Mouse (Mus musculus): Measurements from ENCODE around the gene Bloc1s3. TPM values are rescaled to one million over a fixed set of nuclear protein-coding genes. Genes with fewer than 3 reads are reported as not detected.
A peak's percentile ranks its signal among the peaks of the same experiment; 100 is the strongest.
"Not testable (repeated sequence)": the region's sequence is repeated elsewhere in the genome, so short reads cannot be mapped to it uniquely, and the experiment has no call there.

Gene Bloc1s3
- total RNA-seq, 2 experiments from 2014 or later = 2.7 to 2.8 TPM

DNA sequence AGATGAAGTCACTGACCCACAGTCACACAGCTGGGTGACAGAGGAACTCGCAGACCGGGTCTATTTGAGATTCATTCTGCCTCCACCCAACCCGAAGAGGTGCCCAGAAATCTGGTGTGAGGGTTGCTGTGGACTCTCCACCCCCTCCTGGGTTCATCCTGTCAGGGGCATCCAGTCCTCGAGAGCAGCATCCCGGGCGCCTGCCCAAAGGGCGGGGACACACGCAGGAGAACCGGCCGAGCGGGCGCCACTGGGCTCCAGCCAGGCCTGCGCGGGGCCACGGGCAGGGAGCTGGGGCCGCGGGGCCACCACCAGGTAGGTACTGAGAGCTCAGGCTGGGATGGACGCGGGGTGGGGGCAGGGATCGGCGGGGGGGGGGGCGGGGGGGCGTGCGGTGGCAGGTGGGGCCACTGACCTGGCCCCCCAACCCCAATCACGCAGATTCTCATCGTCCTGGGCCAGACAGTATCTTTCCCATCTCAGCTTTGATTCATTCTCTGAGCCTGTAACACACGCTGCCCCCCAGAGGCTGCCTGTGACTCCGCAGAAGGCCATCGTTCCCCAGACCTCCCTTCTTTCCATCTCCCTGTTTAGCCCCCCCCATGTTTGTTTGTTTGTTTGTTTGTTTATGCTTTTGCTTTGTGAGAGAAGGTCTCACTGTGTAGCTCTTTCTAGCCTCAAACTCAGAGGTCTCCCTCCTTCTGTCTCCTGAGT, 9.6 kb upstream of the Bloc1s3 start, which contains the start of gene Nkpd1:
Gene Nkpd1 (plus strand): TSS at position 187 of the 714 bp plus-strand sequence.
- DNase-seq = no peak

DNA sequence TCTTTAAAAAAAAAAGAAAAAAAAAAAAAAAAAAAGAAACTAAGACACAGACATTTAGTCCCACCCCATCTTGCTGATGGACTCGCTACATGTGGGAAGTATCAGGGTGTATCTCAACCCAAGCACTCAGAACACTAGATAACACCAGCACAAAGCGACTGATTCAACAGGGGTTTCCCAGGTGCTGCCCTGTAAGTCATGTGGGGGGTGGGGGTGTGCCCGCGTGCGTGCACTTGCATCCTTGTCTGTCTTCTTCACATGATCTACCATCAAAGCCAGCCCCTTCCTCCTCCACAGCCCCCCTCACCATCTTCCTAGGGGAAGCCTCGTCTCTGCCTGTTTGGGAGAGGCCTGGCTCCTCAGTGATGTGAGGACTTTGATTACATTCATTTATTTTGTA, 4.2 kb upstream of the Bloc1s3 start:
- DNase-seq = no peak

DNA sequence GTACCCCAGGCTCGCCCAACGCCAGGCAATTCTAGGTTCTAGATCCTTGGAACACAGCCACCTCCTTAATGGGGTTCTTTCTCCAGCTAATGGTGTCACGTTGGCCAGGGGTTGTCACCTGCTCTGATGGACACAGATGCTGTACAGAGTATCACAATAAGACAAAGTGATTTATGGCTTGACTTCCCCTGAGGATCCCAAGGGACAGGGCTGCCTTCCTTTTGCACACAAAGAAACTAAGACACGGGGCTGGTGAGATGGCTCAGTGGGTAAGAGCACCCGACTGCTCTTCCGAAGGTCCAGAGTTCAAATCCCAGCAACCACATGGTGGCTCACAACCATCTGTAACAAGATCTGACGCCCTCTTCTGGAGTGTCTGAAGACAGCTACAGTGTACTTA, 3.8 kb upstream of the Bloc1s3 start:
- DNase-seq = not testable (repeated sequence)

DNA sequence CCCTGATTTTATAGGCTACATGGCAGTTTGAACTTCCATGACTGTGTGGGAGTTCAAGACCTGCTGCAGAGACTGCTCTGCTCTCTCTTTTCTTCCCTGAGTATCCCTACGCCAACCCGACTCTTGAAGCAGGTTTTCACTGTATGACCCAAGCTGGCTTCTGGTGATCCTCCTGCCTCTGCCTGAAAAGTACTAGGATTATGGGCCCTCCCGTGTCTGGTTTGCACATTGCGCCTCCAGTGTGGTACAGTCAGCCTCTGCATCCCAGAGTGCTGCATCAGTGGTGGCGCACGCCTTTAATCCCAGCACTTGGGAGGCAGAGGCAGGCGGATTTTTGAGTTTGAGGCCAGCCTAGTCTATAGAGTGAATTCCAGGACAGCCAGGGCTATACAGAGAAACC, 1.6 kb upstream of the Bloc1s3 start:
- DNase-seq = no peak

DNA sequence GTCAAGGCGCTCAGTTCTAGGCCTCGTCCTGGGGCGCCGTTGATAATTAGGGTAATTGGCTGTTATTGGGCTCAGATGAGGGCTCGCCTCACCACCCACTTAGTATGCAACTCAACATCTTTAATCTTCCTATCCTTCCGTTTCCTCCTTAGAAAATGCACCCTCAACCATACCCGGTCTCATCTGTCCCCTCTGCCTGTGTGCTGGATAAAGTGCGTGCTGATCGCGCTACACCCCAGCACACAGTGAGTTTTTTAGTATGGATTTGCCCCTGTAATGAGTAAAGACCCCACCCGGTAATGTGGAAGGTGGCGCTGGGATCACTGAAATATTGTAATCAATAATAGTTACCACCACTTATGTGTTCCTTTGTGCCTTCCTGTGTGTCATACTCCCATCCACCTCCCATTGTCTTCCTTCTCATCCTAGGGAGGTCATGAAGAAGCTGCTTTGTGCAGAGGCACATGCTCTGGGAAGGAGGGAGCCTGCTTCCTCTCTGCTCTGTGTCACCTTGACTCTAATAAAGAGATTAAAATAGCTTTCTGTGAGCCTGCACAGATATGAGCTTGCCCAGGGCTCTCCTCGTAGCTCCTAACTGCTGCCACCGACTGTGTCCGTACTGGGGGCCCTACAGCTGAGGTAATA, 879 bp upstream of the Bloc1s3 start:
- no peak for DNase-seq

DNA sequence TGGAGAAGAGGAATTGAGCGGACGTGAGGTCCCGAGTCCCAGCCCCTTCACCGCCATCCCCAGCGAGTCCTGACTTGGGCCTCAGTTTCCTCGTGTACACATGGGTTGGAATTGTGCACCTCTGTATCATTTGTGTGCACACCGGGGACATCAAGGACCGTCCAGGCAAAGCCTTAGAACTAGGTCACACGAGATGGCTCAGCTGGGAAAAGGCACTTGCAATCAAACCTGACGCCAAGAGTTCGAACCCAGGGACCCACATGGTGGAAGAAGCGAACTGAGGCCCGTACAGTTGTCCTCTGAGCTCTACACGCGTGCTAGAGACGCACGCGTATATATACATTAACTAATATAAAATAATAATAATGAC, 570 bp downstream of the Bloc1s3 start:
- peak in 1 of 2 experiments; percentile 34 for DNase-seq

DNA sequence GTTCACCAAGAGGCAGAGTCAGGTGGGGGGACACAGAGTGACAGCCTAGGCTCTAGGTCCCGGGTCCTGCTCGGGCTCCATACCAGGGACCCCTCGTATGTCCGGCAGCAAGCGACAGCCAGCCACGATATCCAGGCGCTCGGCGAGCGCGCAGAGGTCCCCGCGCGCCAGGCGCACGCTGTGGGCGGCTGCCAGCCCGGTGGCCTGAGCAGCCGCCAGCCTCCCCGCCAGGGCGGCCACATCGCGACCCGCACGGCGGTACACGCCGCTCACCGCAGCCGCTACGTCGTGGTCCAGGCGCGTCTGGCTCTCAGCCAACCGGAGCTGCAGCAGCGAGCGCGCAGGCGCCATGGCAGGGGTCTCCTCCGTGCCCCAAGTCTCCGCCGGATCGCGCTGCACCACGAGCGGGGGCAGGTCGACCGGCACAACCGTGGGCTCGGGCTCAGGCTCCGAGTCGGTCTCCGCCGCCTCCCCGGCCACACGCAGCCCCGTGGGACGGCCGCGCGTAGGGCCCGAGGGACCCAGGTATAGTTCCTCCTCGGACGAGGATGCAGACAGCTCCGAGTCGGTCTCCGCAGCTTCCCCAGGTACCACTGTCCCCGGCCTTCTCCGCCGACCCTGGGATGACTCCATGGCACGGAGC, 1.1 kb downstream of the Bloc1s3 start:
- peak in 1 of 2 experiments; percentile 35 for DNase-seq

DNA sequence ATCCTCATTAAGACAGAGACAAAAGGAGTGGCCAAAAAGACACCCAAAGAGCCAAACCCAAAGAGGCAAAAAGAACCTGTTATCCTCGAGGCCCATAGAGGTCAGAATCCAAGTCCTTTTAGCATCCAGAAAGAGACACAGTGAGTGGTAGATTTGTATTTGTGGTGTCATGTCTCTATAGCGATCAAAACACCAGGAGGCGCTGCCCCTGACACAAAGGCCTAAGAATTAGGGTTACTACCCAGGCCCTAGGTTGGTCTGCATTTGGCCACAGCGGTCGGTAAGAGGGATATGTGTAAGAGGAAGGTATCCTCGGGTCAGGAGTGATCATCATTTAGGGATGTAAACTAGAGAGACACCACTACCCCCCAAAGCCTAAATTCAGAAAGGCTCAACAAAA, 1.8 kb downstream of the Bloc1s3 start:
- DNase-seq = no peak

DNA sequence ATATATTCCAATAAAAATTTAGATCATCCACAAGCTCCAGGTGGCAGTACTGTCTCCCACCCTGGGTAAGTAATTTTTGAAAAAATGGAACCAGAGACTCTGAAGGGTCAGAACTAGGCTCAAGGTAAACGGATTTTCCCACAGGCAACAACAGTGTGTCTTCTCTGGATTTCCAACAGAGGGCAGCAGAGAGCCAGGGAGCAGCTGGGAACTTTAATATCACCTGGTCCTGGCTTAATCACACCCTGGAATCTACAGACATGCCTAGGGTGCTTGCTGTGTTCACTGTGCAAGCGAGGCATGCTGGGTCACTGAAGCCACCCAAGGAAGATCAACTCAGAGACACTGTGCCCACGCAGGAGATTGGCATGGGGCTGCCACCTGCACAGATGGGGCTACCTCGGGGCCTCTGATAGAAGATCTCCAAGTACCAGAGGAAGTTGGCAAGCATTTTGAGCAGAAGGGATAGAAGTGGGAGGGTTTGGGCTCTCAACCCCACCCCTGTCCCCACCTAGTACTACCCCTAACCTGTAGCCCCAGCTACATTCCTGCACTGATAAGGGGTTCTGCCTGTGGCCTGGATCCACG, 4.6 kb downstream of the Bloc1s3 start:
- DNase-seq = peak; percentile 32 to 81

DNA sequence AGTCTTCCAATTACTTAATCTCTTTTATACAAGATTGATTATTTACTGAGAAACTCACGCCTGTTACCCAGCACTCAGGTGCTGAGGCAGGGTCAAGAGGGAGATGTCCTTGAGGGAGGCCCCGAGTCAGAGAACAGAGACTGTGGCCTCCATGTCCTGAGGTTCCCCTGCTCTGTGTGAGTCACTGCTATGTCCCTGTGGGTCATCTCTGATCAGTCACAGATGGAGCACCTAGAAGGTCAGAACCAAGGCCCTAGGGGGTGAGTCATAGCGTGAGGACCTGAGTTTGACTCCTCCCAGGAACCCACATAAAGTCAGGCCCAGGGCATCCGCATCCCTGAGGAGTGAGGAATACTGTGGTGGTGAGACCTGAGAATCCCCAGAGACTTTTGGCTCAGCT, 6.5 kb downstream of the Bloc1s3 start:
- DNase-seq = no peak

DNA sequence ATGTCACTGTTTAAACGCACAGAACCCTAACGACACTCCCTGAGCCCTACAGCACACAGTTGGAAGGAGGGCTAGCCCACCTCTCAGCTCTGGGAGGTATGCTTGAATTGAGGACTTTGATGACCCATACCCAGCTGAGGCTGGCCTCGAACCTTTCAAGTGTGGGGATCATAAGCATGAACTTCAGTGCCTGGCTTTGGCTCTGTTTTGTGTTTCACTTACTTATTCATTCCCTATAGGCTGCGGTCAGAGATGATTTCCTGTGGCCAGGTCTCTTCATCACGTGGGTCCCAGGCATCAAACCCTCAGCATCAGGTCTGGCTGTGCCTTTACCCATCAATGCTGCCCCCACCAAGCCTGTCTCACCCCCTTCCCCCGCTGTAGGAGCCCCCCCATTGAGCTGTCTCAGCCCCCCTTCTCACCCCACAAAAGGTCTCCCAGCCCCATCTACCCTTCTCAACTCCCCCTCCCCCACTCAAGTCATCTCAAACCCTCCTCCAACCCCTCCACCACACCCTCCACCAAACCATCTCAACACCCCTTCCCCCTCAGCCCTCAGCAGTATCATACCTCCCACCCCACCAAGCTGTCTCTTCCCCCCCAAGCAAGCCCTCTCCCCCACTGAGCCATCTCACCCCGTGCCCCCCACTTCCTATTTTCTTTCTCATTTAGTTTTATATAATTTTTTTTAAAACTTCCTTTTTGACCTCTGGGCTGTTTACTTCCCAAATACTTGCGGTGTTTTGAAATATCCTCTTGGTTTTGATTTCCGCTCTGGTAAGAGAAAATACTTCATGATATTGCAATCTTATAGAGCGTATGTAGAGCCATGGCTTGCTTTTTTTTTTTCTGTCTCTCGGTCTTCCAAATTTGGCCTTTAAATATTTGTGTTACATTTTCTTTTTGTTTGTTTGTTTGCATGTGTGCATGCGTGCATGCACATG, 7.5 kb downstream of the Bloc1s3 start:
- DNase-seq = no peak

DNA sequence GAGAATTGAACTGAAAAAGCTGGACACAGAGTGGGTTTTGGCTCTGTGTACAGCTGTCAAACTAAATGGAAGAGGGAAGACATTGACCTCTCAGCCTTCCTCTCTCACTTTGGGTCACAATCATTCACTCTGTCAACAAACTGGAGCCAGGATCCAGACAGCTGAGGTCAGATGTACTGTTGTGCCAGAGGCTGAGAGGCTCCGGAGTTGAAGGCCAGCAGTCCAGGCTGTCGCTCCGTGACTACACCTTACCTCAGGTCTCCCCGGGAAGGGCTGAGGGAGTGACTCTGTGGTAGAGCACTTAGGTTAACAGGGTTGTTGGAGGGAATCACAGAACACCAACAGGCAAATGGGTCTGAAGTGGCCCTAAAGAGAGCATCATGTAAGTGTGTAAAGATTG, 9.8 kb downstream of the Bloc1s3 start:
- no peak for DNase-seq

DNA sequence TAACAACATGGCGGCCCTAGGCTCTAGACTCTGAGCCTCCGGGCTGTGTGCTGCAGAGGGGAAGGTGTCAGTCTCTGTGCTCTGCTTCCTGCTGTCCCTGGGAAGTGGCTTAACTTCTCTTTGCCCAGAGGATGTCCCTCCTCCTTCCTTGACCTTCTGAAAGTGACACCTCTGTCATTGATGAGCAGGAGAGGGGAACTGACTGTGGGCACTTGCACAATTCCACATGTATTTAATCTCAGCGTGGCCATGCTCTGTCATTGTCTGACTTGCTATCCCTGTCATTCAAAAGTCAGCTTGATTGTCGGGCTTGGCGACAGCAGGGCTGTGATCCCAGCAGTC, 12.0 kb downstream of the Bloc1s3 start:
- no peak for DNase-seq

DNA sequence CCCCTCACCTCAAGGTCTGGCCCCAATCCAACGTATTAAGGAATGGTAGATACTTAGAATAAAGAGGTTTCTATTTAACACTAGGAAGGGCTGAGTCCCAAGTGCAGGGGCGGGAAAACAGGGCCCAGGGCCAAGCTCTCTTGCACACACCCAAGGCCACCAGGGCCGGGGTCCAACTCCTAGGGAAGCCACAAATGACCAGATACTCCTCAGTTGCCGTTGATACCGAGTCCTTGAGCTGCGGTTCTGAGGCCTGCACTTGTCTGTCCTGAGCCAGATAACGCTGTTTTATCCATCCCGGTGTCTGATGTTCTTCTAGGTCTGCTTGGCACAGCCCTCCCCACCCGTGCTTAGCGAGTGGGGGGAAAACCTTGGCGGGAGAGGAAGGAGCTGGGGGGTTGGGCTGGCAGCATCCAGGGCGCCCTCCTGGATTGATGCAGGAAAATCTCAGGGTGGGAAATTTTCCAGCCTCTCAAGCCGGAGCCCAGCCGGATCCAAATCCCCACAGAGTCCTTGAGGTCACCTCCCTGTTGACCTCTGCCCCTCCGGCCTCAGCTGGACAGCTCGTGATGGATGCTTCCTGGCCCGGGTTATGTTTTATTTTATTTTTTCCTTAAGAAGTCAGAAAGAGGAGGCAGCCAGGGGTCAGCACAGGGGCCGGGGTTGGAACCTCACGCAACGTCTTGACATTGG, 12.5 kb downstream of the Bloc1s3 start:
- peak in 1 of 2 experiments; percentile 50 for DNase-seq

DNA sequence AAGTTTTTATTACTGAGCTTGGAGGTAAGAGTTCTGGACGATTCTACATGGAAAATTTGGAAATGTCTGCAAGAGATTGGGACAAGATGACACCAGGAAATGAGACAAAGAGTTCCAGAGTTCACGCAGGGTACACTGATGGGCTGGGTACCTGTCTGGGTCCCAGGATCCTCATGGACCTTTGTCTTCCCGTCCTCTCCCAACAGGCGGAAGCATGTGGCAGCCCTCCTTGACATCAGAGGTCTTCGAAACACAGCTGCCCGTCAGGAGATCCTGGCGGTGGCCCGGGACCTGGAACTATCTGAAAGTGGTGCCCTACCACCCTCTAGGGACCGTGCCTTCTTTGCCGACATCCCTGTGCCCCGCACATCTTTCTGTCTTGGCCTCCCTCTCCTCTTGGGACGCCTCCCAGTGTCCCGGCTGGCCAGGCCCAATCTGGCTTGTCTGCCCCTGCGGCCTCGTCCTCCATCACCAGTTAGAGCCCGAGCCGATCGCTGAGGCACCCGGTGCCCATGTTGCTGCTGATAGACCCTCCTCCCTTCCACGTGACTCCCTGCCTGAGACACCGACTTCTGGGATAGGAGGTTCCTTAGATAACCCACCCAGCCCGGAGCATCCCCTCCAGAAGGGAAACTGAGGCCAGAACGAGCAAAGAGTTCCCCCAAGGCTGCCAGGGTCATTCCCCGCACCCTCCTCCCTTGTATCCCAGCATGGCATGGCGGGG, 13.3 kb downstream of the Bloc1s3 start:
- DNase-seq = no peak

DNA sequence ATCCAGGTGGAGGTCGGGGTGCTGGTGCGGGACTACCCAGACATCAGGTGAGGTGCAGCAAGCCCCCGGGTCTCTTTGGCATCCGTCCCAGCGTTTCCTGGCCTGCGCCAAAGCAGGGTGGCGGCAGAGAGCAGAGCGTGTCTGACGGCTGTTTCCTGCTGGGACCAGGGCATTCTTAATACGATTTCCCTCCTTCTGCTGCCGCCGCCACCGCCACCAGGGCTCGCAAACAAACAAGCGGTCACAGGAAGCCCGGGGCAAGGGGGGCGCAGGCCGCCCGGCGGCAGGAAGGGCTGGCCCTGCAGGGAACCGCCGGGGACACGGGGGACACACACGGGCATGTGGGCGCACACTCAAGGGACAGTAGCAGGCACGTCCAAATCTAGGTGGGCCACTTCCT, 16.4 kb downstream of the Bloc1s3 start:
- peak; percentile 40 to 54 for DNase-seq

DNA sequence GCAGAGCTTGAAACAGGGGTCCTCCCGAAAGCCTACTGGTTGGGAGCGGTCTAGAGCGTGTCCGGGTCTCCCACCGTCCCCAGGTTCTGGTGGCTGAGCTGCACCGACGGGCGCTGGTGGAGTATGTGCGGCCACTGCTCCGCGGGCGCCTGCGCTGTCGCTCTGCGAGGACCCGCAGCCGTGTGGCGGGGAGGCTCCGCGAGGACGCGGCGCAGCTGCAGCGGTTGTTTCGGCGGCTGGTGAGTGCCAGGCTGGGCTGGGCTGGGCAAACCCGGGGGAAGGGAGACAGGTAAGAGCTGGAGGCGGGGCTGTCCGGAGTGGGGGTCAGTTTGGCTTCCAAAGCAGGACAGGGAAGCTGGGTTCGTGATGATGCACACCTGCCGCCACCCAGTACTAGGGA, 18.6 kb downstream of the Bloc1s3 start:
- no peak for DNase-seq

DNA sequence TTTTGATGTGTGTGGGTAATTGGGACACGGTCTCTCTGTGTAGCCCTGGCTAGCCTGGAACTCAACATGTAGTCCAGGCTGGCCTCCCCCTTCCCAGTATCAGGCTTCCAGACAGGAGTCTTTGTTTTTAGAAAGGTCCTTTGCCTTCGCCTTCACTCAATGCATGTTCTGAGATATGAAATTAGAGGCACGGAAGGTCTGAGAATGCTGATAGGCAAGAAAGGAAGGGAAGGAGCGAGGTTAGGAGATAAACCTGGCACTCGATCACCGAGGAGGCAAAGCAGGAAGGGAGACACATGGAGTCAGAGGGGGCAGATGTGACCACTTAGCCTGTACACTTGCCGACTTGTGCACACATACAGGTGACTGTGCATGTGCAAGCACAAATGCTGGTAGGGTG, 21.6 kb downstream of the Bloc1s3 start:
- no peak for DNase-seq

DNA sequence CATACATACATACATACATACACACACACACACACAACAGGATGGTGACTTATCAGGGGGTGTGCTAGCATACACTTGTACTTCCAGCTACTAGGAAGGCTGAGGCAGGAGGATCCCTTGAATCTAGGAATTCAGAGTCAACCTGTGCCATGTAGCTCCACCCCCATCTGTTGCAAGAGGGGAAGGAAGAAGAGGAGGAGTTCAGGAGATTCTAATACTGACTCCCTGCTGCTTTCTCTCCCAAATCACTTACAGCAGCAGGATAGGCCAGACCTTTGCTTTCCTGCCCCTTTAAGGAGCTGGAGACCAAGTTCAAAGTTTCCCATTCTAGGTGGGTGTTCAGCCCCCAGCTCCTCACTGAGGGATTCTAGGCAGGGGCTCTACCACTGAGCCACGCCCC, 22.7 kb downstream of the Bloc1s3 start:
- no peak for DNase-seq

DNA sequence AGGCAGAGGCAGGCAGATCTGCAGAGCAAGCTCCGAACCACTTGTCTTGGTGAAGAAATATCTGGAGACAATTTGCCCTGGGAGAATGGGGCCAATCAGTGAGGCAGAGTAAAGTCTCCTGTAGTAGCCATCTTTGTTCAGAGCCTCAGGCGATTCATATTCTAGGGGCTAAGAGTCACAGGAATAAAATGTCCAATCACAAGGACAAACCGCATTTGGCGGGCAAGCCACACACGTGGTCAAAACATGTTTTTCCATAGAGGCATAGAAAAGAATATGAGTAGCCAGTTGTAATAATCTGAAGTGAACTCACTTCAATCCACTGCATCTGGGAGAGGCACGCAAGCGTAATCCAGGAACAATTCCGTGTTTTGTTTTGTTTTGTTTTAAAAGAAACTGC, 24.9 kb downstream of the Bloc1s3 start:
- DNase-seq = no peak
